Mouse (Mus musculus): ENCODE data around the gene Pbx1. TPM values are rescaled to one million over a fixed set of nuclear protein-coding genes. Genes with fewer than 3 reads are reported as not detected.

Gene Pbx1
- polyA plus RNA-seq, 1 experiment from 2014 or later, result 114 TPM

DNA sequence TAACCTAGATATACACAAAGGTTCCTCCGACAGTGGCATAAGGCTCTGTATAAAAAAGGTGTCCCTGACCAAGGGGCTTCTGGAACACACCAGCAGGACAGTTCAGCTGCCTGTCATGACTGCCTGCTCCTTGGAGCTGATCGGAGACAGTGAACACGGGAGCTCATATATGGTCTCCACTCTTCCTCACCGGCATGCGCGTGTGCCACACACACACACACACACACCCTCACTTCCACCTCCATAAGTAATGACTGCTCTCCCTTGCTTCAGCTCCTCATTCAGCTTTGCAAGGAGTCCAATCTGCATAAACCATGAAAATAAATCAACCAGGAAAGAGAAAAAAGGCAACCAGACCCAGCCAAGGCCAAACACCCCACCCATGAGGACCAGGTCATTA, 90.7 kb downstream of the Pbx1 start:
- Histone ChIP-seq H3K4me3 (replicated peaks; ENCODE audit: low read depth, low read length) (no peak overlapping the region), H3K4me1 (ENCODE audit: control insufficient read depth, insufficient read depth, low read length) (peaks cover 59% of the 10 kb centered on the region), H3K27me3 (ENCODE audit: control insufficient read depth, insufficient read depth, low read length) (no peaks in the 10 kb centered on the region), H3K4me2 (ENCODE audit: low read length) (peak overlapping the region; percentile 34), H3K9me3 (ENCODE audit: control insufficient read depth, low read length) (no peaks in the 10 kb centered on the region), H3K9ac (replicated peaks; ENCODE audit: low read length) (peak overlapping the region; percentile 4; the same call in 1 of the 2 replicates), H3K27ac (replicated peaks; ENCODE audit: low read depth, low read length) (peak overlapping the region; percentile 89), H3K36me3 (ENCODE audit: control insufficient read depth, insufficient read depth, low read length) (no peaks in the 10 kb centered on the region)
- no peak for DNase-seq
- 0 out of 2 replicates have a peak, but pooled peaks have one; percentile 25 for ATAC-seq (ENCODE audit: low FRiP score, low TSS enrichment)
- 56% methylated on average over 6 of the region's 6 CpGs for WGBS

DNA sequence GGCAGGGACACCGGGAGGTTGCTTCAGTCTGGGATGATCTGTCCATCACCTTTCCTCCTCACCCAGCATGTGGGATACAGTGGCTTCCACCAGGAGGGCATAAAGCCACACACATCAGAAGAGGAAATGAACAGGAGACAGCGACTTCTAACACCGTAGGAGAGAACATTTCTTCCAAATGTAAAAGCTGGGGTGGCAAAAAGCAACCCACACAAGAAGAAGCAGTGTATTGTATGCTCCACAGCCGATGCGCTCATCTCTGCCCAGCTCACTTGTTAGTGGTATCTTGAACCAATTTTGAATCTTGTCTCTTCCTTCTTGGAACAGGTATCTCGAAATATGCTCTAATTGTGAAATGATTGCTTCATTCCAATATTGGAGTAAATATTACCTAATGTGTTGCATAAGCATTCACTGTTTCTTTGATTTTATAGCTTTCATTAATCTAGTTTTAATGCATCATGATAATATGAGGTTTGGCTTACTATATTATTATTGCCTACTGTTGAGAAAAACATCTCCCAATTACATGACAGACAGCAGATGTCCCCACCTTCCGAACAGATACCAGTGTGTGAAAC, 95.7 kb downstream of the Pbx1 start:
- 90% methylated on average over 7 of the region's 7 CpGs for WGBS

GRCm38 (mm10) chr1:168334831-168335574, 97.1 kb downstream of the Pbx1 start:
- ATAC-seq (ENCODE audit: low FRiP score, low TSS enrichment) (no peak), DNase-seq (no peak)
- H3K27ac ChIP-seq (replicated peaks; ENCODE audit: low read depth, low read length), result no peak overlapping the region
- H3K9me3 ChIP-seq (ENCODE audit: control insufficient read depth, low read length), result no peaks in the 10 kb centered on the region
- 94% methylated on average over 8 of the region's 8 CpGs for WGBS
- no peak overlapping the region for H3K4me3 ChIP-seq (replicated peaks; ENCODE audit: low read depth, low read length)
- peaks cover 11% of the 10 kb centered on the region for H3K4me1 ChIP-seq (ENCODE audit: control insufficient read depth, insufficient read depth, low read length)
- 0 out of 2 replicates have a peak, but pooled peaks cover 5% of the 10 kb centered on the region for H3K36me3 ChIP-seq (ENCODE audit: control insufficient read depth, insufficient read depth, low read length)
- no peak overlapping the region for H3K4me2 ChIP-seq (ENCODE audit: low read length)
- H3K27me3 ChIP-seq (ENCODE audit: control insufficient read depth, insufficient read depth, low read length), result no peaks in the 10 kb centered on the region
- no peak overlapping the region for H3K9ac ChIP-seq (replicated peaks; ENCODE audit: low read length)

More for the DNA sequence above, 95.7 kb downstream of the Pbx1 start:
- Histone ChIP-seq H3K9ac (replicated peaks; ENCODE audit: low read length) (no peak overlapping the region), H3K27ac (replicated peaks; ENCODE audit: low read depth, low read length) (no peak overlapping the region), H3K4me3 (replicated peaks; ENCODE audit: low read depth, low read length) (no peak overlapping the region), H3K9me3 (ENCODE audit: control insufficient read depth, low read length) (no peaks in the 10 kb centered on the region), H3K4me2 (ENCODE audit: low read length) (no peak overlapping the region), H3K4me1 (ENCODE audit: control insufficient read depth, insufficient read depth, low read length) (peaks cover 11% of the 10 kb centered on the region), H3K36me3 (ENCODE audit: control insufficient read depth, insufficient read depth, low read length) (0 out of 2 replicates have a peak, but pooled peaks cover 5% of the 10 kb centered on the region), H3K27me3 (ENCODE audit: control insufficient read depth, insufficient read depth, low read length) (no peaks in the 10 kb centered on the region)
- no peak for ATAC-seq (ENCODE audit: low FRiP score, low TSS enrichment)
- no peak for DNase-seq

- H3K4me3 ChIP-seq (replicated peaks; ENCODE audit: low read depth, low read length), result no peak overlapping the region
- H3K9ac ChIP-seq (replicated peaks; ENCODE audit: low read length), result no peak overlapping the region
- H3K36me3 ChIP-seq (ENCODE audit: control insufficient read depth, insufficient read depth, low read length), result 0 out of 2 replicates have a peak, but pooled peaks cover 5% of the 10 kb centered on the region
- no peaks in the 10 kb centered on the region for H3K27me3 ChIP-seq (ENCODE audit: control insufficient read depth, insufficient read depth, low read length)
- peaks cover 38% of the 10 kb centered on the region for H3K4me1 ChIP-seq (ENCODE audit: control insufficient read depth, insufficient read depth, low read length)
- no peaks in the 10 kb centered on the region for H3K9me3 ChIP-seq (ENCODE audit: control insufficient read depth, low read length)
- ATAC-seq (ENCODE audit: low FRiP score, low TSS enrichment), result no peak
- H3K4me2 ChIP-seq (ENCODE audit: low read length), result no peak overlapping the region
- no peak overlapping the region for H3K27ac ChIP-seq (replicated peaks; ENCODE audit: low read depth, low read length)
- WGBS, result 76% methylated on average over 9 of the region's 9 CpGs
- no peak for DNase-seq
Observed at GRCm38 (mm10) chr1:168332056-168332455, 100.0 kb downstream of the Pbx1 start.

- DNase-seq (no peak), ATAC-seq (ENCODE audit: low FRiP score, low TSS enrichment) (0 out of 2 replicates have a peak, but pooled peaks have one; percentile 5)
- Histone ChIP-seq H3K4me2 (ENCODE audit: low read length) (no peak overlapping the region), H3K4me1 (ENCODE audit: control insufficient read depth, insufficient read depth, low read length) (peaks cover 71% of the 10 kb centered on the region), H3K9me3 (ENCODE audit: control insufficient read depth, low read length) (no peaks in the 10 kb centered on the region), H3K27me3 (ENCODE audit: control insufficient read depth, insufficient read depth, low read length) (no peaks in the 10 kb centered on the region), H3K9ac (replicated peaks; ENCODE audit: low read length) (no peak overlapping the region), H3K27ac (replicated peaks; ENCODE audit: low read depth, low read length) (peak overlapping the region; percentile 73), H3K36me3 (ENCODE audit: control insufficient read depth, insufficient read depth, low read length) (0 out of 2 replicates have a peak, but pooled peaks cover 3% of the 10 kb centered on the region), H3K4me3 (replicated peaks; ENCODE audit: low read depth, low read length) (no peak overlapping the region)
- 39% methylated on average over 3 of the region's 3 CpGs for WGBS
Observed at GRCm38 (mm10) chr1:168328236-168328605, 103.8 kb downstream of the Pbx1 start.

- H3K27ac ChIP-seq (replicated peaks; ENCODE audit: low read depth, low read length), result peak overlapping the region; percentile 73
- no peak overlapping the region for H3K4me3 ChIP-seq (replicated peaks; ENCODE audit: low read depth, low read length)
- DNase-seq, result peak; percentile 67
- 49% methylated on average over 18 of the region's 18 CpGs for WGBS
- H3K36me3 ChIP-seq (ENCODE audit: control insufficient read depth, insufficient read depth, low read length), result no peaks in the 10 kb centered on the region
- H3K9ac ChIP-seq (replicated peaks; ENCODE audit: low read length), result 0 out of 2 replicates have a peak overlapping the region, but pooled peaks have one; percentile 24
- ATAC-seq (ENCODE audit: low FRiP score, low TSS enrichment), result peak; percentile 53
- H3K4me2 ChIP-seq (ENCODE audit: low read length), result no peak overlapping the region
- H3K27me3 ChIP-seq (ENCODE audit: control insufficient read depth, insufficient read depth, low read length), result no peaks in the 10 kb centered on the region
- no peaks in the 10 kb centered on the region for H3K9me3 ChIP-seq (ENCODE audit: control insufficient read depth, low read length)
- H3K4me1 ChIP-seq (ENCODE audit: control insufficient read depth, insufficient read depth, low read length), result peaks cover 71% of the 10 kb centered on the region
Observed at GRCm38 (mm10) chr1:168327405-168328235, 104.5 kb downstream of the Pbx1 start.

- ATAC-seq (ENCODE audit: low FRiP score, low TSS enrichment) (no peak), DNase-seq (no peak)
- H3K9ac ChIP-seq (replicated peaks; ENCODE audit: low read length), result no peak overlapping the region
- WGBS, result 28% methylated on average over 4 of the region's 4 CpGs
- H3K4me2 ChIP-seq (ENCODE audit: low read length), result no peak overlapping the region
- peaks cover 70% of the 10 kb centered on the region for H3K4me1 ChIP-seq (ENCODE audit: control insufficient read depth, insufficient read depth, low read length)
- no peak overlapping the region for H3K4me3 ChIP-seq (replicated peaks; ENCODE audit: low read depth, low read length)
- H3K9me3 ChIP-seq (ENCODE audit: control insufficient read depth, low read length), result no peaks in the 10 kb centered on the region
- no peaks in the 10 kb centered on the region for H3K36me3 ChIP-seq (ENCODE audit: control insufficient read depth, insufficient read depth, low read length)
- peak overlapping the region; percentile 73 for H3K27ac ChIP-seq (replicated peaks; ENCODE audit: low read depth, low read length)
- H3K27me3 ChIP-seq (ENCODE audit: control insufficient read depth, insufficient read depth, low read length), result no peaks in the 10 kb centered on the region
Observed at GRCm38 (mm10) chr1:168325786-168326185, 106.3 kb downstream of the Pbx1 start.

GRCm38 (mm10) chr1:168324306-168325085, 107.6 kb downstream of the Pbx1 start:
- Histone ChIP-seq H3K4me2 (ENCODE audit: low read length) (peak overlapping the region; percentile 16), H3K27ac (replicated peaks; ENCODE audit: low read depth, low read length) (peak overlapping the region; percentile 75), H3K9ac (replicated peaks; ENCODE audit: low read length) (no peak overlapping the region; the same call in 1 of the 2 replicates), H3K4me3 (replicated peaks; ENCODE audit: low read depth, low read length) (no peak overlapping the region), H3K4me1 (ENCODE audit: control insufficient read depth, insufficient read depth, low read length) (peaks cover 58% of the 10 kb centered on the region), H3K27me3 (ENCODE audit: control insufficient read depth, insufficient read depth, low read length) (no peaks in the 10 kb centered on the region), H3K9me3 (ENCODE audit: control insufficient read depth, low read length) (no peaks in the 10 kb centered on the region), H3K36me3 (ENCODE audit: control insufficient read depth, insufficient read depth, low read length) (no peaks in the 10 kb centered on the region)
- ATAC-seq (ENCODE audit: low FRiP score, low TSS enrichment), result no peak
- WGBS, result 31% methylated on average over 7 of the region's 7 CpGs
- DNase-seq, result no peak

Measured in midbrain, embryonic 14.5 days (tissue).